Mouse (Mus musculus): ENCODE data around the gene Ldlrap1.

- no peak for TF ChIP-seq CTCF (IDR thresholded peaks at IDR 0.05; ENCODE audit: borderline replicate concordance, control insufficient read depth, extremely low read depth, insufficient read depth, low read length, poor library complexity)
- TF ChIP-seq POLR2A (IDR thresholded peaks at IDR 0.05; ENCODE audit: control insufficient read depth, extremely low read depth, insufficient read depth, low read length, poor library complexity): no peak
These were observed 25.9 kb downstream of the Ldlrap1 start for GRCm38 (mm10) chr4:134741949-134742348.
